Mouse (Mus musculus) neural tube, embryonic 13.5 days (tissue): ENCODE results near the gene Kctd2. TPM values are rescaled to one million over a fixed set of nuclear protein-coding genes. Genes with fewer than 3 reads are reported as not detected.

Experiments
- microRNA-seq: library from miRNA; unstranded; fragments of <30 nt; microRNA quantifications from one replicate; pipeline ENCODE4, GENCODE M21; 2016
- polyA plus RNA-seq: library from polyadenylated mRNA; unstranded; fragments of >200 nt; fragmentation: Nextera tagmentation; extraction: Ambion mirVana; gene quantifications from 2 replicates; pipeline ENCODE4 v1.2.1, GENCODE M21; 2015

The Kctd2 gene
- polyA plus RNA-seq, 1 experiment from 2014 or later: 23.5 TPM

Small RNAs within 50 kb of the gene (microRNA-seq; reads per million reads assigned to microRNA genes)
- gene Mir3968: 0.44 reads per million

Other genes with a start within 250 kb of the Kctd2 start
- gene Tmem104, start 232.6 kb upstream of the Kctd2 start, polyA plus RNA-seq: 11.6 and 11.8 TPM in 2 replicates
- gene Nat9, start 232.3 kb upstream of the Kctd2 start, polyA plus RNA-seq: 16.3 and 24.1 TPM in 2 replicates
- gene Grin2c, start 152.9 kb upstream of the Kctd2 start, polyA plus RNA-seq: 0.55 and 0.57 TPM in 2 replicates
- gene Fdxr, start 143.1 kb upstream of the Kctd2 start, polyA plus RNA-seq: 19.4 and 20.4 TPM in 2 replicates
- 0.65 and 1.1 TPM in 2 replicates for gene Fads6, start 122.5 kb upstream of the Kctd2 start, polyA plus RNA-seq
- not detected in 2 replicates for gene Otop2, start 113.0 kb upstream of the Kctd2 start, polyA plus RNA-seq
- 0.14 and 0.18 TPM in 2 replicates for gene Ush1g, start 98.1 kb upstream of the Kctd2 start, polyA plus RNA-seq
- 1.4 and 2.1 TPM in 2 replicates for gene Otop3, start 85.4 kb upstream of the Kctd2 start, polyA plus RNA-seq
- 41.5 and 44.6 TPM in 2 replicates for gene Hid1, start 52.4 kb upstream of the Kctd2 start, polyA plus RNA-seq
- gene Cdr2l, start 38.2 kb upstream of the Kctd2 start, polyA plus RNA-seq: 23.7 and 24.1 TPM in 2 replicates
- 182 and 203 TPM in 2 replicates for gene Mrpl58, start 16.4 kb upstream of the Kctd2 start, polyA plus RNA-seq
- gene Atp5h, start 166 bp upstream of the Kctd2 start, polyA plus RNA-seq: 920 and 1,025 TPM in 2 replicates
- gene Trim80, start 20.4 kb downstream of the Kctd2 start, polyA plus RNA-seq: not detected in 2 replicates
- 0.20 TPM in 1 of 2 replicates, not detected in the other for gene Slc16a5, start 42.3 kb downstream of the Kctd2 start, polyA plus RNA-seq
- 13.1 and 14.4 TPM in 2 replicates for gene Armc7, start 55.5 kb downstream of the Kctd2 start, polyA plus RNA-seq
- gene Nt5c, start 71.7 kb downstream of the Kctd2 start, polyA plus RNA-seq: 95.6 and 96.7 TPM in 2 replicates
- 1,262 and 1,276 TPM in 2 replicates for gene Jpt1, start 94.3 kb downstream of the Kctd2 start, polyA plus RNA-seq
- 1,158 and 1,175 TPM in 2 replicates for gene Sumo2, start 116.1 kb downstream of the Kctd2 start, polyA plus RNA-seq
- gene Nup85, start 144.3 kb downstream of the Kctd2 start, polyA plus RNA-seq: 99.8 and 119 TPM in 2 replicates
- 73.9 and 91.8 TPM in 2 replicates for gene Mrps7, start 183.8 kb downstream of the Kctd2 start, polyA plus RNA-seq
- 36.1 and 36.4 TPM in 2 replicates for gene Gga3, start 183.9 kb downstream of the Kctd2 start, polyA plus RNA-seq
- 12.0 and 12.5 TPM in 2 replicates for gene Mif4gd, start 192.8 kb downstream of the Kctd2 start, polyA plus RNA-seq
- 33.0 and 37.5 TPM in 2 replicates for gene Slc25a19, start 208.2 kb downstream of the Kctd2 start, polyA plus RNA-seq